25 mouse cellular contexts compared by ENCODE assay signal in the genomic region with DNA sequence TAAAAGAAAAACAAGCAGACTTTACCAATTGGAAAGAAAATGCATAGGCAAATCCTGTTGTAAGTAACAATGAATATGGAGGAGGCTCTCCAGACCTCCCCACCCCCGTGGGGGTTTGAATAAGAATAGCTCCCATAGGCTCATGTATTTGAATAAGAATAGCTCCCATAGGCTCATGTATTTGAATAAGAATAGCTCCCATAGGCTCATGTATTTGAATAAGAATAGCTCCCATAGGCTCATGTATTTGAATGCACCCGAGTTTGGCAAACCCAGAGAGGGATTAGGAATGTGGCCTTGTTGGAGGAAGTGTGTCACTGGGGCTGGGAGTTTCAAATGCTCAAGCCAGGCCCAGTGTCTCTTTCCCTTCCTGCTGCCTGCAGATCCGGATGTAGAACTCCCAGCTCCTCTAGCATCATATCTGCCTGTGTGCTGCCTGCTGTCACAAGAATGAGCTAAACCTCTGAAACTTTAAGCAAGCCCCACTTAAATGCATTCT.
"Had no signal": no experiment of that assay in that cellular context is flagged by ENCODE, and none has a peak within 500 bp of the region (broad histone marks: within the 10 kb centered on the region; RNA-seq: fewer than 3 reads in every experiment).

No protein-coding gene starts in this region.

- DNase-seq: gastrocnemius, postnatal 14 days; gastrocnemius, postnatal 36 days; heart, adult 18-20 months; heart, postnatal 10 days; heart, postnatal 36 days; kidney, adult 8-10 months; kidney, postnatal 10 days; kidney, postnatal 25 days; kidney, postnatal 4 days; liver; liver, embryonic 13.5 days had no signal

- H3K9me3 ChIP-seq: hindbrain, embryonic 12.5 days; intestine, embryonic 15.5 days; limb, embryonic 10.5 days; liver, embryonic 15.5 days had no signal

- H3K4me2 ChIP-seq: heart, embryonic 12.5 days; hindbrain, embryonic 12.5 days; hindbrain, embryonic 14.5 days; intestine, embryonic 15.5 days; limb, embryonic 12.5 days; liver, embryonic 11.5 days; liver, embryonic 13.5 days; liver, embryonic 15.5 days had no signal

- ATAC-seq: hindbrain, embryonic 16.5 days; inflammation-experienced regulatory T-cells, adult 6 months; intestine, embryonic 15.5 days; intestine, postnatal 0 days had no signal

- H3K36me3 ChIP-seq: heart, embryonic 10.5 days; heart, embryonic 12.5 days; hindbrain, embryonic 12.5 days; intestine, embryonic 15.5 days; limb, embryonic 10.5 days; limb, embryonic 12.5 days; liver, embryonic 13.5 days; liver, embryonic 15.5 days had no signal

- H3K27ac ChIP-seq: heart, embryonic 10.5 days; hindbrain, embryonic 12.5 days; hindbrain, embryonic 14.5 days; intestine, embryonic 15.5 days; layer of hippocampus, adult 2 months; left cerebral cortex, adult 2 months; limb, embryonic 10.5 days; limb, embryonic 12.5 days; liver, embryonic 13.5 days; liver, embryonic 15.5 days had no signal

- H3K4me1 ChIP-seq: heart, embryonic 10.5 days; heart, embryonic 12.5 days; hindbrain, embryonic 12.5 days; intestine, embryonic 15.5 days; limb, embryonic 10.5 days; limb, embryonic 12.5 days; liver, embryonic 13.5 days; liver, embryonic 15.5 days had no signal

- H3K27me3 ChIP-seq: heart, embryonic 12.5 days; hindbrain, embryonic 12.5 days; intestine, embryonic 15.5 days; limb, embryonic 12.5 days; liver, embryonic 13.5 days; liver, embryonic 15.5 days had no signal

- H3K9ac ChIP-seq: heart, embryonic 12.5 days; hindbrain, embryonic 12.5 days; hindbrain, embryonic 14.5 days; intestine, embryonic 15.5 days; limb, embryonic 12.5 days; liver, embryonic 13.5 days; liver, embryonic 15.5 days had no signal

- H3K4me3 ChIP-seq: heart, embryonic 10.5 days; heart, embryonic 12.5 days; hindbrain, embryonic 12.5 days; intestine, embryonic 15.5 days; layer of hippocampus, adult 2 months; left cerebral cortex, adult 2 months; limb, embryonic 10.5 days; limb, embryonic 12.5 days; liver, embryonic 13.5 days; liver, embryonic 15.5 days had no signal
